Mouse (Mus musculus): ENCODE data around the gene Slamf6. TPM values are rescaled to one million over a fixed set of nuclear protein-coding genes. Genes with fewer than 3 reads are reported as not detected.
"Not testable (repeated sequence)": the region's sequence is repeated elsewhere in the genome, so short reads cannot be mapped to it uniquely, and the experiment has no call there.

Gene Slamf6
- polyA plus RNA-seq, 1 experiment from 2014 or later = 22.2 TPM

DNA sequence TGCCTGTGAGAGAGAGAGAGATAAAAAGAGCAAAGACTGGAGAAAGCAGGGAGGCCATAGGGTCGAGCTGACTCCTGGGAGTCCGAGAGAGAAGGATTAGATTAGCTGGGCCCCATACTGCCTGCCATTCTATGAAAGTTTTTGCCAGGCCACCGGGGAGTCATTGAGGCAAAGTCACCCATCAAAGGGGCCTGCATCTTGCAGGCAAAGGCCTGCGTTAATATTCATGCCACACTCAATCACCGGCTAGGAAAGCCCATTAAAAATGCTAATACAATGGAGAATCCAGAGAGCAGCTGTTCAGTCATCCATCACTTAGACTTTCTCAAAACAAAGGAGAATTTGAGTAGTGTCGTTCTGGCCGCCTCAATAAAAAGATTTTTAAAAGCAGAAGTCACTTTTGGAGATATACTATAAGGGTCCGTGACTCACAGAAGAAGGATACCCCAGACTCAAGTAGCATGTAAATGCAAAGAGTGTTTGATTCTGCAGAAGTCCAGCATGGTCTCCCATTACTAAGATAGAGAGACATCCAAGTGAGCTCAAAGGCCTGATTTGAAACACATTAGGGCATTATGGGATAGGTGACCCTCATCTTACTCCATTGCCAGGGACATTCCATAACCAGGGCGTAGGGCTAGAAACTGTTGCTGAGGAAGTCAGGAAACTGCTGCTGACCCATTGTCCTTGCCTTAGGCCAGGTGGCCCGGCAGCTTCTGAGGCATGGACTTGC, 53.7 kb downstream of the Slamf6 start:
- no peak overlapping the region for H3K27ac ChIP-seq (ENCODE audit: low read length)

DNA sequence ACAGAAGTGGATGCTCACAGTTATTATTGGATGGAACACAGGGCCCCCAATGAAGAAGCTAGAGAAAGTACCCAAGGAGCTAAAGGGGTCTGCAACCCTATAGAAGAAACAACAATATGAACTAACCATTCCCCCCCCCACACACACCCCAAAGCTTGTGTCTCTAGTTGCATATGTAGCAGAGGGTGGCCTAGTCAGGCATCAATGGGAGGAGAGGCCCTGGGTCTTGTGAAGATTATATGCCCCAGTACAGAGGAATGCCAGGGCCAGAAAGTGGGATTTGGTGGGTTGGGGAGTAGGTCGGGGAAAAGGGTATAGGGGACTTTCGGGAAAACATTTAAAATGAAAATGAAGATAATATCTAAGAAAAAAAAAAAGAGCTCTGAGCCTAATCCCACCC, 57.0 kb downstream of the Slamf6 start:
- H3K4me2 ChIP-seq (ENCODE audit: low read depth, low read length); ATAC-seq (replicated peaks; ENCODE audit: extremely low read depth, insufficient read depth, low FRiP score); H3K9ac ChIP-seq (ENCODE audit: low read length); H3K27me3 ChIP-seq (ENCODE audit: control insufficient read depth, insufficient read depth, low read length); H3K4me3 ChIP-seq (ENCODE audit: low read length); H3K4me1 ChIP-seq (ENCODE audit: control insufficient read depth, insufficient read depth, low read length); H3K36me3 ChIP-seq (ENCODE audit: control insufficient read depth, insufficient read depth); H3K27ac ChIP-seq (ENCODE audit: low read length); H3K9me3 ChIP-seq (replicated peaks; ENCODE audit: control insufficient read depth, low read length): not testable (repeated sequence)
- 91% methylated on average over 2 of the region's 2 CpGs for WGBS

More for the DNA sequence above, 53.7 kb downstream of the Slamf6 start:
- Histone ChIP-seq H3K9ac (ENCODE audit: low read length) (no peak overlapping the region), H3K9me3 (replicated peaks; ENCODE audit: control insufficient read depth, low read length) (peaks cover 3% of the 10 kb centered on the region; the same call in 1 of the 2 replicates), H3K27me3 (ENCODE audit: control insufficient read depth, insufficient read depth, low read length) (no peaks in the 10 kb centered on the region), H3K4me3 (ENCODE audit: low read length) (no peak overlapping the region), H3K36me3 (ENCODE audit: control insufficient read depth, insufficient read depth) (no peaks in the 10 kb centered on the region), H3K4me2 (ENCODE audit: low read depth, low read length) (no peak overlapping the region), H3K4me1 (ENCODE audit: control insufficient read depth, insufficient read depth, low read length) (no peaks in the 10 kb centered on the region)
- no peak for ATAC-seq (replicated peaks; ENCODE audit: extremely low read depth, insufficient read depth, low FRiP score)
- 66% methylated on average over 10 of the region's 10 CpGs for WGBS

- H3K9ac ChIP-seq (ENCODE audit: low read length) = no peak overlapping the region
- H3K4me3 ChIP-seq (ENCODE audit: low read length) = no peak overlapping the region
- no peaks in the 10 kb centered on the region for H3K27me3 ChIP-seq (ENCODE audit: control insufficient read depth, insufficient read depth, low read length)
- no peak overlapping the region for H3K27ac ChIP-seq (ENCODE audit: low read length)
- H3K36me3 ChIP-seq (ENCODE audit: control insufficient read depth, insufficient read depth) = no peaks in the 10 kb centered on the region
- H3K9me3 ChIP-seq (replicated peaks; ENCODE audit: control insufficient read depth, low read length) = no peaks in the 10 kb centered on the region
- no peak overlapping the region for H3K4me2 ChIP-seq (ENCODE audit: low read depth, low read length)
- no peak for ATAC-seq (replicated peaks; ENCODE audit: extremely low read depth, insufficient read depth, low FRiP score)
- 90% methylated on average over 9 of the region's 9 CpGs for WGBS
- no peaks in the 10 kb centered on the region for H3K4me1 ChIP-seq (ENCODE audit: control insufficient read depth, insufficient read depth, low read length)
Measured at GRCm38 (mm10) chr1:171975377-171975776, 58.1 kb downstream of the Slamf6 start.

- no peak for ATAC-seq (replicated peaks; ENCODE audit: extremely low read depth, insufficient read depth, low FRiP score)
- Histone ChIP-seq H3K27ac (ENCODE audit: low read length) (no peak overlapping the region), H3K4me2 (ENCODE audit: low read depth, low read length) (no peak overlapping the region), H3K4me1 (ENCODE audit: control insufficient read depth, insufficient read depth, low read length) (no peaks in the 10 kb centered on the region), H3K9ac (ENCODE audit: low read length) (no peak overlapping the region), H3K36me3 (ENCODE audit: control insufficient read depth, insufficient read depth) (no peaks in the 10 kb centered on the region), H3K4me3 (ENCODE audit: low read length) (no peak overlapping the region), H3K9me3 (replicated peaks; ENCODE audit: control insufficient read depth, low read length) (no peaks in the 10 kb centered on the region), H3K27me3 (ENCODE audit: control insufficient read depth, insufficient read depth, low read length) (no peaks in the 10 kb centered on the region)
- WGBS = 77% methylated on average over 4 of the region's 4 CpGs
Measured at GRCm38 (mm10) chr1:171975831-171976230, 58.5 kb downstream of the Slamf6 start.

GRCm38 (mm10) chr1:171976826-171977539, 59.7 kb downstream of the Slamf6 start:
- Histone ChIP-seq H3K27ac (ENCODE audit: low read length) (no peak overlapping the region), H3K4me2 (ENCODE audit: low read depth, low read length) (no peak overlapping the region), H3K27me3 (ENCODE audit: control insufficient read depth, insufficient read depth, low read length) (no peaks in the 10 kb centered on the region), H3K9me3 (replicated peaks; ENCODE audit: control insufficient read depth, low read length) (no peaks in the 10 kb centered on the region), H3K4me3 (ENCODE audit: low read length) (no peak overlapping the region), H3K9ac (ENCODE audit: low read length) (no peak overlapping the region), H3K4me1 (ENCODE audit: control insufficient read depth, insufficient read depth, low read length) (no peaks in the 10 kb centered on the region), H3K36me3 (ENCODE audit: control insufficient read depth, insufficient read depth) (no peaks in the 10 kb centered on the region)
- no peak for ATAC-seq (replicated peaks; ENCODE audit: extremely low read depth, insufficient read depth, low FRiP score)
- 85% methylated on average over 14 of the region's 14 CpGs for WGBS

DNA sequence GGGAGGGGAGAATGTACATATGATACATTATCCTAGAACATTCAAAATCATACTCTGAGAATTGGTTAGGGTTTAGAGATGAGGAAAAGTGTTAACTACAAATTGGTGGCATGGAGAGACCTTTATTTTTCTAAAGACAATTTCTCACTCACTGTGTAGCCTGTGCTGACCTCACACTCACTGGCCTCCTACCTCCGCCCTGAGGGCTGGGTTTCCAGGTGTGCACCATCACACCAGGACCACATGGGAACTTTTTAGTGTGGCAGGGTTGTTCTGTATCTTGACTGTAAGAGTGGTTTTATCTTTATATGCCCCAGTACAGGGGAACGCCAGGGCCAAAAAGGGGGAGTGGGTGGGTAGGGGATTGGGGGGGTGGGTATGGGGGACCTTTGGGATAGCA, 60.6 kb downstream of the Slamf6 start:
- no peak for ATAC-seq (replicated peaks; ENCODE audit: extremely low read depth, insufficient read depth, low FRiP score)
- H3K27ac ChIP-seq (ENCODE audit: low read length) = no peak overlapping the region
- 71% methylated on average over 2 of the region's 2 CpGs for WGBS
- H3K4me3 ChIP-seq (ENCODE audit: low read length) = no peak overlapping the region
- H3K9ac ChIP-seq (ENCODE audit: low read length) = no peak overlapping the region
- H3K9me3 ChIP-seq (replicated peaks; ENCODE audit: control insufficient read depth, low read length) = no peaks in the 10 kb centered on the region
- no peaks in the 10 kb centered on the region for H3K36me3 ChIP-seq (ENCODE audit: control insufficient read depth, insufficient read depth)
- no peaks in the 10 kb centered on the region for H3K4me1 ChIP-seq (ENCODE audit: control insufficient read depth, insufficient read depth, low read length)
- H3K4me2 ChIP-seq (ENCODE audit: low read depth, low read length) = no peak overlapping the region
- H3K27me3 ChIP-seq (ENCODE audit: control insufficient read depth, insufficient read depth, low read length) = no peaks in the 10 kb centered on the region

GRCm38 (mm10) chr1:171979969-171980730, 62.8 kb downstream of the Slamf6 start:
- no peak overlapping the region for H3K9ac ChIP-seq (ENCODE audit: low read length)
- H3K27me3 ChIP-seq (ENCODE audit: control insufficient read depth, insufficient read depth, low read length) = no peaks in the 10 kb centered on the region
- H3K4me1 ChIP-seq (ENCODE audit: control insufficient read depth, insufficient read depth, low read length) = no peaks in the 10 kb centered on the region
- H3K4me3 ChIP-seq (ENCODE audit: low read length) = no peak overlapping the region
- 93% methylated on average over 13 of the region's 13 CpGs for WGBS
- no peaks in the 10 kb centered on the region for H3K36me3 ChIP-seq (ENCODE audit: control insufficient read depth, insufficient read depth)
- no peaks in the 10 kb centered on the region for H3K9me3 ChIP-seq (replicated peaks; ENCODE audit: control insufficient read depth, low read length)
- ATAC-seq (replicated peaks; ENCODE audit: extremely low read depth, insufficient read depth, low FRiP score) = no peak
- H3K27ac ChIP-seq (ENCODE audit: low read length) = no peak overlapping the region
- no peak overlapping the region for H3K4me2 ChIP-seq (ENCODE audit: low read depth, low read length)

- Histone ChIP-seq H3K4me1 (ENCODE audit: control insufficient read depth, insufficient read depth, low read length) (no peaks in the 10 kb centered on the region), H3K36me3 (ENCODE audit: control insufficient read depth, insufficient read depth) (no peaks in the 10 kb centered on the region), H3K9ac (ENCODE audit: low read length) (no peak overlapping the region), H3K27ac (ENCODE audit: low read length) (no peak overlapping the region), H3K27me3 (ENCODE audit: control insufficient read depth, insufficient read depth, low read length) (no peaks in the 10 kb centered on the region), H3K4me2 (ENCODE audit: low read depth, low read length) (no peak overlapping the region), H3K9me3 (replicated peaks; ENCODE audit: control insufficient read depth, low read length) (0 out of 2 replicates have a peak, but pooled peaks cover under 1% of the 10 kb centered on the region), H3K4me3 (ENCODE audit: low read length) (no peak overlapping the region)
- WGBS = 51% methylated on average over 5 of the region's 5 CpGs
- no peak for ATAC-seq (replicated peaks; ENCODE audit: extremely low read depth, insufficient read depth, low FRiP score)
Measured at GRCm38 (mm10) chr1:171982170-171982569, 64.9 kb downstream of the Slamf6 start.

GRCm38 (mm10) chr1:171982740-171983139, 65.4 kb downstream of the Slamf6 start:
- H3K4me1 ChIP-seq (ENCODE audit: control insufficient read depth, insufficient read depth, low read length) = no peaks in the 10 kb centered on the region
- no peak overlapping the region for H3K9ac ChIP-seq (ENCODE audit: low read length)
- H3K9me3 ChIP-seq (replicated peaks; ENCODE audit: control insufficient read depth, low read length) = 0 out of 2 replicates have a peak, but pooled peaks cover 2% of the 10 kb centered on the region
- no peaks in the 10 kb centered on the region for H3K27me3 ChIP-seq (ENCODE audit: control insufficient read depth, insufficient read depth, low read length)
- no peak overlapping the region for H3K27ac ChIP-seq (ENCODE audit: low read length)
- H3K4me3 ChIP-seq (ENCODE audit: low read length) = no peak overlapping the region
- ATAC-seq (replicated peaks; ENCODE audit: extremely low read depth, insufficient read depth, low FRiP score) = no peak
- WGBS = 65% methylated on average over 4 of the region's 4 CpGs
- H3K36me3 ChIP-seq (ENCODE audit: control insufficient read depth, insufficient read depth) = no peaks in the 10 kb centered on the region
- no peak overlapping the region for H3K4me2 ChIP-seq (ENCODE audit: low read depth, low read length)
